Mouse (Mus musculus) ovary, postnatal 10 days (tissue): ENCODE results near the gene Enpp3.

Source experiments
- DNase-seq: peaks from one replicate; pipeline ENCODE4 v3.0.0; 2022; ENCODE audit warnings: low spot score

Gene Enpp3

DNA sequence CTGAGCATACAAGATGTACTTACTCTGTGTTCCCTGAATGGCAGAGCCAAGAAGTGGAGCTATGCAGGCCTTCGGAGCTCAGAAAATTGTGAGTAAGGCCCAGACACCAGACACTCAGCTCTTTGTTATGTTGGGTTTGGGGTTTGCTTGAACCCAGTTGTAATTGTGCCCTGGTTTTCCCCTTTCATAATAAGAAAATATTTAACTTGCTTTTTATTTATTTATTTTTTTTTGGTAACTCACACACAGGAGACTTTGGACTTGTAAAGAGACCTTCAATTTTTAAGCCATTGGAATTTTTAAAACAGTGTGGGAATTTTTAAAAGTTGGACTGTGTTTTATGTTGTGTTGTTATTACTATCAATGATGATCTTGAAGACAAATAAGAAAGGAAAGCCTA, at the start of gene Enpp3:
TSS of gene Enpp3 (minus strand) at position 148 of the 400 bp plus-strand sequence.
- no peak for DNase-seq

DNA sequence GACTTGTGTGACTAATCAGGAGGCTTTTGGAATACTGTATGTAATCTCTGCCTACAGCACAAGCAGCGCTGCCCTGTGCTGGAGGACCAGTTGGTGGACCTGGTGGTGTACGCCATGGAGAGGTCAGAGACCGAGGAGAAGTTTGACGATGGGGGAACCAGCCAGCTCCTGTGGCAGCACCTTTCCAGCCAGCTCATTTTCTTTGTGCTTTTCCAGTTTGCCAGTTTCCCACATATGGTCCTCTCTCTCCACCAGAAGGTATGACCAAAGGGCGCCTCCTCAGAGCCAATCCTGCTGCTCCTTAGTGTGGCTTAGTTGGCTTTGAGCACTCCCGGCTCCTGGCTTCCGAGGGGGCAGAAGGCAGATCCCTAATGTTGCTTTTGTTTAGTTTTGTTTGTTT, 45.7 kb upstream of the Enpp3 start:
- DNase-seq = no peak

DNA sequence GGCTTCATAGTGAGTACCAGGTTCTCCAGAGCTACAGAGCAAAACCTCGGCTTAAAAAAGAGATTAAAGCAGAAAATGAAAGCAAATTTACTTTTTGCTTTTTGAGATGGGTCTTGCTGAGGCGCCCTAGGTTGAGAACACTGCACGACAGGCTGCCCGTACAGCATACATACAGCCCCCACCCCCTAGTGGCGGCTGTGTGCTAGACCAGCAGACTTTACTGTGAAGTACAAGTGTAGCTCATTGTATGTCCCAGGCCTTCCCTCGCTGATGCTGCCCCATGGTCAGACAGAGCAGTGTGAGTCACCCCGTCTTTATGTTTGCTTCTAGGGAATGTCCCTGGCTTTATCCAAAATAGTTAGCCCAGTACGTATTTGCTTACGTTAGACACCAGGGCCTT, 43.4 kb upstream of the Enpp3 start:
- no peak for DNase-seq

DNA sequence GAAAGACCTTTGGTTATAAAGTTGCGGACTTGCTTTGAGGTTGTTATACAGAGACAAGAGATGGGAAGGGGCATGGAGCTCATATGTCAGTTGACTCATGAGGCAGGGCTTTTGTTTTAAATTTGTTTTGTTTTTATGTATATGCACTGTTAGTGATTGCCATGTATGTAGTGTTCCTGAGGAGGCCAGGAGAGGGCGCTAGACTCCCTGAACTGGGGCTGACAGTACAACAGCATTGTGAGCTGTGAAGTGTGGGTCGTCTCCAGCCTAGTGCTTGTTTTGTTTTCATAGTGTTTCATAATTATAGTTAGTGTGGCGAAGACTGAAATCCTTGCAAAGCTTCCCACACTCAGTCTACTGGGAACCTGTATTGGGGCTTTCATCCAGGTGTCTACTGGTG, 31.0 kb upstream of the Enpp3 start:
- no peak for DNase-seq

DNA sequence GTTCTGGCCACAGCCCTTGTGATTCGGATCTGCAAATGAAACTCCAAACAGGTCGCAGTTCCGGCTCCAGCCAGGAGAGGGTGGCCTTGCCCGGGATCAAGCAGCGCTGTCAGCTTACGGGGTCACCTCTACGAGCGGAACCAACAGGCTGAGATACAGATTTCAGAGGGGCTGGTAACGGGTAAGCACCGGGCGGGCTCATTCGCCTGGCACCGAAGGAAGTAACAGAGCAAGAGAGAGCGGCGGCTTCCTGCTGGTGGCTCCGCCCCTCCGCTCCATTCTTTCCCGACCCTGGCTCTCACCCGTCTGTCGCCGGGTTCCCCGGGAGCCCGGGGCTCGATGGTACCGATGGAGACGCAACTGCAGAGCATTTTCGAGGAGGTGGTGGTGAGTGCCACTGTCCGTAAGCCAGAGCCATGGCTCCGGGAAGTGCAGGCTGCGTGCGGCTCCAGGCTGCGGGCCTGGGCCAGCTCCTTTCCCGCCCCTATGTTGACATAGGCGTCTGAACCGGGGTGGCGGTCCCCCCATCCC, 27.2 kb upstream of the Enpp3 start, which contains the start of gene Med23:
TSS of gene Med23 (plus strand) at position 227 of the 531 bp plus-strand sequence.
- peak; percentile 98 for DNase-seq

DNA sequence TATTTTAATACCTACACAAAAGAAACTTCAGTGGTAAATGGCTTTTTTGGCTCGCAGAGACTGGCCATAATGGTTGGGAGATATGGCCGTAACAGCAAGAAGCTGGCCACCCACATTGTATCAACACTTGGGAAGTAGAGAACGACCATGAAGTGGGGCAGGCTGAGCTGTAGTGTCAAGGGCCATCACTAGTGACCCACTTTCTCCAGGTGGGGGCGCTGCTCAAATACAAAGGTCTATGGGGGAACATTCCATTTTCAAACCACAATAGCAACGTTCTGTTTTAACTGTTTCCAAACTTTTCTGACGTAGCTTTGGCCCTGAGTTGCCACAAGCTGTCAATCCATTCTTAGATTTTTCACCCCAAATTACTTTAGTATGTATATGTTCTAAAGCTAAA, 21.8 kb upstream of the Enpp3 start:
- DNase-seq = no peak

DNA sequence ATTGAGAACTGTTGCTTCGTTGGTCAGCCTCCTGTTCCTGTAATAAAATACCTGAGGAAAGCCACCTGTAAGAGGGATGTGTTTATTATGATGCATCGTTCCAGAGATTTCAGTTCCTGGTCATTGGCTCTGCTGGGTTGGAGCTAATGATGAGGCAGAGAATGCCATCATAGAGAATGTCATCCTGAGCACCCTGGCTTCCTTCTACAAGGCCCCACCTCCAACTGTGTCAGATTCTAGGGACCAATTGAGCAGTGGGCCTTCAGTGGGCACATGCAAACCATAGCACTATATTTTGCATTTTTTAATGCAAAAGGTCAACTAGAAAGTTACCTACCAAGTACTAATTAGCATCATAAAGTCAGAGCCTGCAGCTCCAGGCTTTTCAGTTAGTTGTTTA, 20.5 kb upstream of the Enpp3 start:
- no peak for DNase-seq

DNA sequence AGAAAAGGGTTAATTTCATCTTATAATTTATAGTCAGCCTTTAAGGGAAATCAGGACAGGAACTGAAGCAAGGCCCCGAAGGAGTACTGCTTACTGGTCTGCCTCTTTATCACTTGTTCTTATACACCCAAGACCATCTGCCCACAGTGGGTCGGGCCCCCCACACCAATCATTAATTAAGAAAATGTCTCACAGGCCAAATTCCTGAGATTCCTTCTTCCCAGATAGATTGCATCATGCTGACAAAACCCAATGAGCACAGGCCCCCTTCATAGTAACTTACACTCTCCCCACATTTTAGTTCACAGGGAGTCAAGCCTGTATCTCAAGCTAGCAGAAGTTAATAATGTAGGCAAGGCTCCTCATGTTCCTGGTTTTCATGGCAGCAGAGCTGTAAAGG, 625 bp downstream of the Enpp3 start:
- DNase-seq = no peak

DNA sequence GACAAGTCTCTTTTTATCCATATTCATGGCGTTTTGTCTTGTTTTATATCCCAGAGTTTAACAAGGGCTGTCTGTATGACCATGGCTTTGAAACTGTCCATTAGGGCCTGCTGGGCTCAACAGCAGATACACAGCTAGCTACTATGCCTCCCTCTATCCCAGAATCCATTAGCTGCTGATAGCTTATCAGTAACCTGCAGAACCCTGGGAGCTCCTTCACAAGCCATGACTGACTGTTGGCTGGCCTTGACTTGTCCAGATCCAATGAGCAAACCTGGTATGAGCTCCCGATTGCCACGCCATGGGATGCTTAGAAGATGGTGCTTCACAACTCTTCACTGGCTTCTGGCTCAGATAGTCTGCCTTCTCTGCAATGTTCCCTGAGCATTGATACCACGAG, 1.8 kb downstream of the Enpp3 start:
- no peak for DNase-seq

DNA sequence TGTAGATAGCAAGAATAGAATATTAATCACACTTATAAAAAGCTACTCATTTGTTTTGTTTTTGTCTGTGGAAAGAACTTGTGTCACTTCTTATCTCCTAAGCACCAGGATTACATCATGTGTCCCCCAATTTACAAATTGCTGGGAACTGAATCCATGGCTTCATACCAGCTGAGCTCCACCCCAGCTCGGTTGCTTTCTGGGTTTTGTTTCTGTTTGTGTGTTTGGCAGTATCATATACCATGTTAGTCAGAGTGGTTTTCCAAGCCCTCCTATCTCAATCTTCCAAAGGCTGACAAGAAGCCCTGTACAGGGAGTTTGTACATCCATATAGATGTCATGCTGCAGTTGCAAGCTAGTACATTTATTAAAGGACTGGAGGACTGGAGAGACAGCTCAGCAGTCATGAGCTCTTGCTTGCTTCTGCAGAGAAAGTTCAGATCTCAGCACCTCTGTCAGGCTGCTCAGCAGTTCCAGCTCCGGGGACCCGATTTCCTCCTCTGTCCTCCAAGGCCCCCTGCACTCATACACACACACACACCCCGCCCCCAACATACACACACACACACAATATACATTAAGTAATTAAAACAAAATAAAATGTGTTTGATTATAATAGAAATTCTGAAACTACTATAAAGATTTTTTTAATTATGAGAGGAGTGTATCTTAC, 6.1 kb downstream of the Enpp3 start:
- DNase-seq = no peak

DNA sequence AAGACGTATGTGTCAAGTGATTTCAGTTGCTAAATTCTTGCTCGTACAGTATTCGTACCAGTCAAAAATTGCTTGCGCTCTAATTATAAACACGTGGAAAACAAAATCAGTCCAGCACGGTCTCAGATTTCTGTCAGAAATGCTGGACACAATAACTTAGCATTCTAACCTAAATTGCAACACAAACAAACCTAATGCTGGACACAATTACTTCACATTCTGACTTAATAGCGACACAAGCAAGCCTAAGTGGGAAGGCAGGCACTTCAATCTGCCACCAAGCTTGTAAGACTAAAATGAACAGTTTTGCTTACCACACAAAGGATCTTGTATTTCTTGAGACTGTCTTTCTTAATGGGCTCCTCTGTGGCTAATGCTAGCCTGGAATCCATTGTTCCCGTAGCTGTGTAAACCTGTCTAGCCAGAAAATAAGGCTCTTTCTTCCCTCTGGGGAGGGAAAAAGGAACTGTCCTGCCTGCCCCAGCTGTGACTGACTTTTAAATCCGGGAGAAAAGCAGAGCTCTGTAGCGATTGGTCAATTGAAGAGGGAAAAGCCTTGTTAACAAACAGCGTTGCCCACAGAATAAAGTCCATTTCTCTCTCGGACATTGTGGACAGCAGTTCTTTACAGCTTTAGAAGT, 6.8 kb downstream of the Enpp3 start:
- DNase-seq = no peak

DNA sequence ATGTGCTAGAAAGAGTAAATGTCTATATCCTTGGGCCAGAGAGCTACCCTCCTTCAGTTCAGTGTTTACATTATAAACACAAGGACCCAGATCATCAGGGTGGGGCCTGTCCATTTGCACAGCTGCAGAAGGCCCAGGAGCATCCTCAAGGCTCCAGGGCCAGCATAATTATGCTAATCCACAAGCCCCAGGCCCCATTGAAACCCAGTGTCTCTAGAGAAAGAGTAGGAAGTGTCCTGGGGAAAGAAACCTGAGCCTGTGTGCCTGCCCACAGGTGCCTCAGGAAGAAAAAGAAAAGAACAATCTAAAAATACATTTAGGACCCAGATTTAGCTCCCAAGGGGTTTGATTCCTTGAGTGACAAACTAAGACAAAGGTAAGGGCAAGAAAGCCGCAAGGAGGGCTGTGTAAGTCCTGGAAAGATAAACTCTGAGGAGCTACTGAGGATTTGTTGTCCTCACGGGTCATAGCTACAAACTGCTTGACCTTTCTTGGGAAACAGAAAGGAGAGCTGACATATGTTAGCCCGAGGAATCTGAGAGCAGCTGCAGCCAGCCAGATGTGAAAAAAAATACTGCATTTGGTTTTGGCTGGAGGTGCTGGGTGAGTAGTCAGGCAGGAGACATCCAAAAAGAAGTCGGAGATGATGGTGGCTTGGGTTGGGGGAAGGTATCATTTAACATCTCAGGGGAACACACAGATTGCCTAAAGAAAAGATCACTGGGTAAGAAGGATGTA, 7.8 kb downstream of the Enpp3 start:
- no peak for DNase-seq

DNA sequence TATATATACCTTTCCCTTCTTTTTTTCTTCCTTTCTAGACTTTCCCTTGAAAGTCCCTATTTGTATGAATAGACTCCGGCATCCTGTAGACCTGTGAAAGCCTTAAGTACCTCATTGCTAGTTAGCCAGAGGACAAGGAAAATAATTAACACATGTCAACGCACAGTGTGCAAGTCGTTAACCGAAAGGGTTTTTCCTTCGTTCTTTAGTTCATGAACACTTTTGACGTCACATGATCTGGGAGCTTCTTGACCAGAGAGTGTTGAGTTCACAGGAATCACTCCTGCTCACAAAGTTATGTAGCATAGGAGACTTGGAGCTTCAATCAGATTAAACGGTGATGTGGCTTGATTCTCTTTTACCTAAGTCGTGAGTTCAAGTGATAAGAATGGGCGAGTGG, 10.3 kb downstream of the Enpp3 start:
- no peak for DNase-seq

DNA sequence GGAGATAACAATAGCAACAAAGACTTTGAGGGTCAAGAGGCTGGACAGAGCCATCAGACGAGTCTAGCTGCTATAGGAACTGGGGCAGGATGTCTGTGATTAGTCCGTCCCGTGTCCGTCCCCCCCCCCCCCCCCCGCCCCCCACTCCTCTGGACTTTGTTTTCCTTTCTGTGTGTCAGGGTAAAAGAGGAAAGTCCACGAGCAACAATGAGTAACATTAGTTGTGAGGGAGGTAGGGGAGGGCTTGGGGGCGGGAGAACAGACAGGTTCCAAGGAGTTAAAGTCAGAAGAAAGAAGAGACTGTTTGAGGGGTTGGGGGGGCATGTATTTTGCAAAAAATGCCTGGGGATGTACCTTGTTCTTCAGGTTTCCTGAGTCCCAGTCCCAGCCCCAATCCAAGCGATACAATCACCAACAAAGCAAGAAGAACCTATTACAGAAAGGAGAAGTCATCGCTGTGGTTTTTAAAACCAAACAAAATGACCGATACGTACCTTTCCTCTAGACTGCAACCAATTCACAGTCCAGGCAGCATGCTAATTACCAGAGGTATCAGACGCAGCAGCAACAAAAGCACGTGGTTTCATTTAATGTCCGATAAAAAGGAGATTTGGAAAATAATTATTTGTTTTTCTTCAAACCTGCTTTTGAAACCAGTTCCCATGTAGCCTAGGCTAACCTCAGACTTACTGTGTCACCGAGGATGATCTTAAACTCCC, 11.1 kb downstream of the Enpp3 start:
- no peak for DNase-seq

DNA sequence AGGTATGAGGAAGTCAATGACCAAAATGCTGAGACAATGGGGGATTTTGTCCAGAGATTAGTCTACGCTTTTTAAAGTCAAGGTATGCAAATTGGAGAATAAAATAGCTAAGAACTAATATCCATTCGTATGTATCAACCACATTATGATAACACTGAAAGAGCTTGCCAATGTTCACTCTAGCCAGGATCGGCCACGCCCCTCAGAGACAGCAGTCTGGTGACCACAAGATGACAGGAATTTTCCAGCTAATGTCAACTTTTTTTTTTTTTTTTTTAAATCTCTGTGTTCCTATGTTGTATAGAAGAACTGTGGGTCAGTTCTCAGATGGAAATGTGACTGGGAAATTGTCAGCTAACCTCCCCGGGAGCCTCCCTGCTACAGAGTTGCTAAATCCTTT, 12.2 kb downstream of the Enpp3 start:
- DNase-seq = no peak

DNA sequence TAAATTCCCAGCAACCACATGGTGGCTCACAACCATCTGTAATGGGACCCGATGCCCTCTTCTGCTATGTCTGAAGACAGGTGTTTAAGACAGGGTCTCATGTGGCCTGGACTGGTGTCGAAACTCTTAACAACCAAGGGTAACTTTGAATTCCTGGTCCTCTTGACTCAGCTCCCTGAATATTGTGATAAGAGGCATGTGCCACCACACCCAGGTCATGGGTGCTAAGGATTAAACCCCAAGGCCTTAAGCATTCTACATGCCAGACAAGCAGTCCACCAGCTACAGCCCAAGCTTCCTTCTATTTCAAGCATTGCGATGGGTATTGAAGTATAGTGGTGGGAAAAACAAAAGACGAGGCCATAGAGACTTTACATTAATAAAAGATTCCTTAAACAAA, 14.5 kb downstream of the Enpp3 start:
- DNase-seq = no peak

DNA sequence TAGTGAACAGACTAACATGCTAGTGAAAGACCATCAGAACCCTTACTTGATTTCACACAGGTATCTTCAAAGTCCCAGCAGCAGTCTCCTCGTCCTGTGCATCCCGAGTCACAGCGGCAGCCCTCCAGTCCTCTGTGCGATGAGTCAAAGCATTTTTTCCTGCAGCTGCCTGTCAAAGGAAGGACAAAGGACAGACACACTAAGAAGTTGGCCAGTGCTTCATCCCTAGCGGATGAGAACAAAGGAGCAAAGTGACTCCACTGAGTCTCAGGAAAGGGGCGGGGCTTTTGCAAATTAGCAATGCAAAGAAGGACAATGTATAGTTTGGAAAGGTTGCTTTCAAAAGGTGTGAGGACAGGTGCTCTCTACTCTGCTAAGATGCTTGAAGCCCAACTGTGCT, 16.5 kb downstream of the Enpp3 start:
- DNase-seq = no peak

DNA sequence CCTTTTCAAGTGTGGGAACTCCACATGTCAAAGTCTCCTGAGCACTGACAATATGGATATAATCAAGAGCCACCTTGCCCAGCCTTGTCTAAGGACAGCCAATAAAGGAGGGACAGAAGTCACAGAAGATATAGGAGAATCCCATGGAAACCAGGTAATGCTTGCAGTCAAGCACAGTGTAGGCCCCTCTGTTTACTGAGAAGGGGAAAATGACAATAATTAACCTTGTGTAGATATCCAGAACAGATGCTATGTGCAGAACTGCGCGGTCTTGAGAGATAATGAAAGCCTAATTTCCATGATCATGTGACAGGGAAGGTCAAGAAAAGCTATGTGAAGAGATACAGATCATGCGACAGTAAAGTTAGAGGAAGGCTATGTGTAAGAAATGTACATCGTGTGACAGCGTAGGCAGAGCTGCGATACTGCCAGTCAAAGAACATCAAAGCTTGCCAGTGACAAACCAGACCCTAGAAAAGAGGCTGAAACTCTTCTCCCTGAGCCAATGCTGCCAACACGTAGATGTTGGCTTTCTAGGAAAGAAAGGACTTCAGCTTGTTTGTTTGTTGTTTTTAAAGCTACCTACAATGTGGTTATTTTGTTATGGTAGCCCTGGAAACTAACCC, 17.1 kb downstream of the Enpp3 start:
- no peak for DNase-seq

DNA sequence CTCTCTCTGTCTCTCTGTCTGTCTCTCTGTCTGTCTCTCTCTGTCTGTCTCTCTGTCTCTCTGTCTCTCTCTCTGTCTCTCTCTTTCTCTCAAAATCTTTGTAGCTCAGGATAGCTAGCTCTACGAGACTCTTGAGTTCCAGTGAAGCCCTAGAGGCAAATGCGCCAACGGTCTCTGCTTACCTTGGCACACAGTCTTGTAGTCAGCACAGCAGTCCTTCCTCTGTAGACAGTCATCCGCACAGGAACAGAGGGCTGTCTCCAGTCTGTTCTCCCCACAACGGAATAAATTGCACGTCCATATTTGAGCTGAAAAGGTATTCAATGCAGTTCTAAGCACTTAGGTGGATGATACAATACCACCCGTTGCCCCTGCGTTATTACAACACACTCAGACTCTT, 18.0 kb downstream of the Enpp3 start:
- DNase-seq = no peak

DNA sequence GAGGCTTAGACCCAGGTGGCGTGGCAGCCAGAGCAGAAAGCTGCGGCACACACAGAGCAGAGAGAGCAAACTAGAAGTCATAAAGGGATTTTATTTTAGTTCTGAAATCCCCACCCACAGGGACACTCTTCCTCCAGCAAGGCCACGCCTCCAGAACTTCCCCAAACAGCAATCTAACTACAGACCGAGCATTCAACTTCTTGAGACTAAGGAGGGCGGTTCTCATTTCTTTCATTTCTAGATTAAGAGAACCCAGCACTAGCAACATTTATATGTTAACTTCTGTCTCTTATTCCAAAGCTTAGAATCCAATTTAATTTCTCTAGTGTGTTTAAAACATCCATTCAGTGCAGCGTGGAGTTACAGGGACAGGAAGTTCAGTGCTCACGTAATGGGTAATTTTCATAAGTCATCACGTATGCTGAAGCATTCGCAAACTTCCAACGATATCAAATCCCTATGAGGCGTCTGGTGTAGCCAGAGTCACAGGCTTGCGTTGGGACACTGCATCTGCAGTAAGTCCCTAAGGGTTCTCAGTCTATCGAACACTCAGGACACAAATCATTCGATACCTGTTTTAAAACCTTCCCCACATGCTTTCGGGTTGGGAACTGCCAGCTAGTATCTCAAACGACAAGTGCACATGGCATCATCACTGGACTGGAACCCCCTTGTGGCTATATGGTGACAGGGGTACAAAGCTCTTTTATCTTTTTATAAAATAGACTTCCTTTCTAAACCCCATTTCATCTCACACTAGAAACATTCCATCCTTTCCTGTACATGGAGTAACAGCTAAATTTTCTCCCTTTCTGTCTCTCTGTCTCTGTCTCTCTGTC, 18.7 kb downstream of the Enpp3 start:
- no peak for DNase-seq

DNA sequence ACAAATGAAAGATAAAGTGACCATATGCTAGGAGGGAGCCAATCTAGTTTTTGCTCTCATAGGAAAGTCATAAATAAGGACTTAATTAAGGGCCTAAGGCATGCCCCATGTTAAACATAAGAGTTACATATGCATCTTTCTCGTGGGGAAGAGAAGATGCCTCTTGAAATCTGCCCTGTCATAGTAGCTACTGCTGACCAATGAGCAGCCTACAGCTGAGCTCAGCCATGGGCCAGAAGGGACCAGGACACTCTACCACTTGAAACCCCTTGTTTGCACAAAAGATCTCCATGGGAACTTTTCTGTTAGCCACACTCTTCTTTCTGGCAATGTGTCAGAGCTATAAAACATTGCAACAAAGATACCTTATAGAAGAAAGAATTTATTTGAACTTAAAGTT, 19.4 kb downstream of the Enpp3 start:
- no peak for DNase-seq
